Mouse (Mus musculus) CH12.LX (cell line): ENCODE results near the gene Rhcg.

Experiments
- CTCF ChIP-seq, 2 experiments: IDR thresholded peaks in 1 of 2; conservative IDR thresholded peaks in 1 of 2; 2 replicates each; pipeline ENCODE4 v1.5.1; 2011 to 2012; ENCODE audit warnings: low read depth in 2 of 2, low read length in 2 of 2, improper control_type of control experiment in 1 of 2, inconsistent platforms in 1 of 2, mild to moderate bottlenecking in 1 of 2, moderate library complexity in 1 of 2
- E2F4 ChIP-seq: IDR thresholded peaks from 2 replicates; pipeline ENCODE4 v1.6.1; 2011; ENCODE audit warnings: low read depth, low read length, improper control_type of control experiment; ENCODE audit not compliant: insufficient replicate concordance
- EP300 ChIP-seq: IDR thresholded peaks from 2 replicates; pipeline ENCODE4 v1.6.1; 2011; ENCODE audit warnings: low read length, improper control_type of control experiment
- HCFC1 ChIP-seq: IDR thresholded peaks from 2 replicates; pipeline ENCODE4 v1.6.1; 2012; ENCODE audit warnings: low read depth, mild to moderate bottlenecking, inconsistent platforms, low read length, improper control_type of control experiment
- POLR2A ChIP-seq: IDR thresholded peaks from 2 replicates; pipeline ENCODE4 v1.6.1; 2011; ENCODE audit warnings: low read depth, mild to moderate bottlenecking, improper control_type of control experiment, low read length
- RCOR1 ChIP-seq: conservative IDR thresholded peaks from 2 replicates; pipeline ENCODE4 v1.6.1; 2012; ENCODE audit warnings: low read depth, mild to moderate bottlenecking, inconsistent platforms, low read length, improper control_type of control experiment

DNA sequence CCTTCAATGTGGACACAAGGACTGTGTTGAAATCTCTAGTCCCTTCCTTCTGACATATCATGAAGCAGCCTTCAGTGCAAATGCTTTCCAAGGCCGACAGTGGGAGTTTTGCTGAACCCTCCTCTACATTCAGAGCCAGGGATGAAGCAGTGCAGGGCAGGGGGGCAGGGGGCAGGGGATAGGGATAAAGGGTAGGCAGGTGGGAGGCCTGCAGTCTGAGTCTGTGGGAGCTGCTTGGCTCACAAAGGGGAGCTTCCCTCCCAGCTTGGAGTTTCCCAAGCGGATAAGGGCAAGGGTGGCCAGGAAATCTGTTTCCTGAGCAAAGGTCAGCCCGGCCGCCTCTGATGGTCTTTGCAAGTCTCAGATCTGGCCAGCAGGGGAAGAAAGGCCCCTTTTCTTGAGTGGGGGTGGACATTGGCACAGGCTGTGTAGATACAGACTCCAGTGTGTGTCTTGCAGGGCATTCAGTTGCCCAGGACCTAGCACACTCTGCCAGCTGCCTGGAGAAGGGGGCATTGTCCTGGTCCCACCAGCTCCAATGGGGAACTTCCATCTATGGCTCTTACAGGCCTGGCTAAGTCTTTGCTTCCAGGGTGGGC lies 48.4 kb downstream of the Rhcg start:
- no peak for TF ChIP-seq RCOR1
- TF ChIP-seq E2F4 = no peak
- TF ChIP-seq CTCF (conservative IDR thresholded peaks at IDR 0.05 in 1 of 2, IDR thresholded peaks at IDR 0.05 in 1 of 2; ENCODE audit: low read depth in 2 of 2, low read length in 2 of 2) = no peak
- TF ChIP-seq POLR2A = no peak
- TF ChIP-seq HCFC1 = no peak
- TF ChIP-seq EP300 = no peak
